Mouse (Mus musculus) ES-Bruce4 (cell line): ENCODE data around the gene Usp49. TPM values are rescaled to one million over a fixed set of nuclear protein-coding genes. Genes with fewer than 3 reads are reported as not detected.

Experiments used
- H3K27ac ChIP-seq: 2 replicates; pipeline ENCODE4 v1.5.1; 2012; ENCODE audit warnings: low read length, inconsistent platforms; ENCODE audit not compliant: insufficient read depth
- H3K27me3 ChIP-seq: 2 replicates; pipeline ENCODE4 v1.6.1; 2012; ENCODE audit warnings: mild to moderate bottlenecking, low read length, inconsistent platforms; ENCODE audit not compliant: control insufficient read depth, poor library complexity, insufficient read depth, severe bottlenecking
- H3K36me3 ChIP-seq: 2 replicates; pipeline ENCODE4 v1.6.1; 2012; ENCODE audit warnings: inconsistent platforms, mild to moderate bottlenecking, low read length, moderate library complexity; ENCODE audit not compliant: control insufficient read depth, poor library complexity, insufficient read depth, severe bottlenecking
- H3K4me1 ChIP-seq: one replicate; pipeline ENCODE4 v1.8.1; 2011; ENCODE audit warnings: low read length; ENCODE audit not compliant: control insufficient read depth, insufficient read depth
- H3K4me3 ChIP-seq: 2 replicates; pipeline ENCODE4 v1.5.1; 2011; ENCODE audit warnings: low read depth, mild to moderate bottlenecking, low read length
- H3K9ac ChIP-seq: 2 replicates; pipeline ENCODE4 v1.6.1; 2012; ENCODE audit warnings: low read depth, mild to moderate bottlenecking, inconsistent platforms; ENCODE audit not compliant: poor library complexity, severe bottlenecking
- H3K9me3 ChIP-seq: replicated peaks from 2 replicates; pipeline ENCODE4 v1.6.1; 2012; ENCODE audit warnings: mild to moderate bottlenecking, low read length, inconsistent platforms; ENCODE audit not compliant: control insufficient read depth, poor library complexity, insufficient read depth, severe bottlenecking
- CTCF ChIP-seq: IDR thresholded peaks from one replicate; pipeline ENCODE4 v1.8.1; 2011; ENCODE audit warnings: low read depth, low read length
- EP300 ChIP-seq: IDR thresholded peaks from 2 replicates; pipeline ENCODE4 v1.6.1; 2011; ENCODE audit warnings: low read depth, low read length; ENCODE audit not compliant: insufficient read depth
- POLR2A ChIP-seq: IDR thresholded peaks from one replicate; pipeline ENCODE4 v1.8.1; 2011; ENCODE audit warnings: low read length; ENCODE audit not compliant: insufficient read depth
- polyA plus RNA-seq: library from polyadenylated mRNA; stranded (reverse); fragments of >200 nt; gene quantifications from 2 replicates; pipeline ENCODE4 v1.2.4, GENCODE M21; 2011; ENCODE audit warnings: low read depth; ENCODE audit not compliant: missing spikeins, insufficient read depth, insufficient read length

The Usp49 gene
- polyA plus RNA-seq, 1 experiment = 16.8 TPM

DNA sequence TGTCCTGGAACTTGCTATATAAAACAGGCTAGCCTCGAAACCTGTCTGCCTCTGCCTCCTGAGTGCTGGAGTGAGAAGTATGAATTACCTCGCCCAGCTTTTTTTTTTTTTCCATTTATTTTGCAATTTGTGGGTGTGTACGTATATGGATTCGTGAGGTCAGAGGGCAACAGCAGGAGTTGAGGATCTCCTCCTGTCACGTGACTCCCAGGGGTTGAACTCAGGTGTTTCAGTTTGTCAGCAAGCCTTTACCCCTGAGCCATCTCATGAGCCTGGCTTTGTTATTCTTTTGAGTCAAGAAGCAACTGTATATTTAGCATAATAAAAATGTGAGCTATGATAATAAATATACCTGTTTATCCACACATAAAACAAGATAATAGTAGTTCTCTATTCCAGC is 25.2 kb downstream of the Usp49 start:
- no peaks in the 10 kb centered on the region for H3K36me3 ChIP-seq
- TF ChIP-seq CTCF (no peak), EP300 (no peak), POLR2A (no peak)
- H3K27ac ChIP-seq = no peak overlapping the region
- no peaks in the 10 kb centered on the region for H3K9me3 ChIP-seq
- H3K4me1 ChIP-seq = no peaks in the 10 kb centered on the region
- H3K9ac ChIP-seq = no peak overlapping the region
- H3K27me3 ChIP-seq = no peaks in the 10 kb centered on the region
- H3K4me3 ChIP-seq = no peak overlapping the region

GRCm38 (mm10) chr17:47657901-47658300 is 27.4 kb downstream of the Usp49 start:
- no peaks in the 10 kb centered on the region for H3K27me3 ChIP-seq
- H3K4me1 ChIP-seq = no peaks in the 10 kb centered on the region
- H3K9ac ChIP-seq = no peak overlapping the region
- no peak overlapping the region for H3K4me3 ChIP-seq
- H3K9me3 ChIP-seq = no peaks in the 10 kb centered on the region
- TF ChIP-seq CTCF (no peak), POLR2A (no peak), EP300 (no peak)
- no peak overlapping the region for H3K27ac ChIP-seq
- no peaks in the 10 kb centered on the region for H3K36me3 ChIP-seq

- no peak overlapping the region for H3K4me3 ChIP-seq
- TF ChIP-seq EP300 (no peak), POLR2A (no peak), CTCF (no peak)
- H3K4me1 ChIP-seq = no peaks in the 10 kb centered on the region
- no peak overlapping the region for H3K27ac ChIP-seq
- H3K9me3 ChIP-seq = no peaks in the 10 kb centered on the region
- H3K36me3 ChIP-seq = no peaks in the 10 kb centered on the region
- no peaks in the 10 kb centered on the region for H3K27me3 ChIP-seq
- H3K9ac ChIP-seq = no peak overlapping the region
Measured at GRCm38 (mm10) chr17:47658741-47659243, 28.3 kb downstream of the Usp49 start.

- TF ChIP-seq POLR2A (no peak), CTCF (no peak), EP300 (no peak)
- H3K4me3 ChIP-seq = no peak overlapping the region
- H3K9ac ChIP-seq = no peak overlapping the region
- no peaks in the 10 kb centered on the region for H3K9me3 ChIP-seq
- no peaks in the 10 kb centered on the region for H3K27me3 ChIP-seq
- no peaks in the 10 kb centered on the region for H3K36me3 ChIP-seq
- H3K4me1 ChIP-seq = no peaks in the 10 kb centered on the region
- H3K27ac ChIP-seq = no peak overlapping the region
Measured at GRCm38 (mm10) chr17:47663009-47663713, 32.7 kb downstream of the Usp49 start.

- Histone ChIP-seq H3K27me3 (no peaks in the 10 kb centered on the region), H3K4me1 (no peaks in the 10 kb centered on the region), H3K9ac (no peak overlapping the region), H3K36me3 (no peaks in the 10 kb centered on the region), H3K9me3 (no peaks in the 10 kb centered on the region), H3K27ac (no peak overlapping the region), H3K4me3 (no peak overlapping the region)
- no peak for TF ChIP-seq EP300
- no peak for TF ChIP-seq CTCF
- no peak for TF ChIP-seq POLR2A
Measured at GRCm38 (mm10) chr17:47664474-47664873, 34.0 kb downstream of the Usp49 start.

- TF ChIP-seq CTCF (no peak), POLR2A (no peak), EP300 (no peak)
- Histone ChIP-seq H3K4me1 (peaks cover 4% of the 10 kb centered on the region), H3K9ac (no peak overlapping the region), H3K27ac (no peak overlapping the region), H3K27me3 (no peaks in the 10 kb centered on the region), H3K4me3 (no peak overlapping the region), H3K9me3 (no peaks in the 10 kb centered on the region), H3K36me3 (no peaks in the 10 kb centered on the region)
Measured at GRCm38 (mm10) chr17:47669166-47669565, 38.7 kb downstream of the Usp49 start.
